Mouse (Mus musculus) heart, postnatal 0 days (tissue): ENCODE measurements around the gene Olfr676.

Experiments
- CTCF ChIP-seq: IDR thresholded peaks from 2 replicates; pipeline ENCODE4 v1.5.1; 2016; ENCODE audit warnings: antibody characterized with exemption, control low read depth, low read depth
- EP300 ChIP-seq: IDR thresholded peaks from 2 replicates; pipeline ENCODE4 v1.6.1; 2016; ENCODE audit warnings: antibody characterized with exemption, low read depth

DNA sequence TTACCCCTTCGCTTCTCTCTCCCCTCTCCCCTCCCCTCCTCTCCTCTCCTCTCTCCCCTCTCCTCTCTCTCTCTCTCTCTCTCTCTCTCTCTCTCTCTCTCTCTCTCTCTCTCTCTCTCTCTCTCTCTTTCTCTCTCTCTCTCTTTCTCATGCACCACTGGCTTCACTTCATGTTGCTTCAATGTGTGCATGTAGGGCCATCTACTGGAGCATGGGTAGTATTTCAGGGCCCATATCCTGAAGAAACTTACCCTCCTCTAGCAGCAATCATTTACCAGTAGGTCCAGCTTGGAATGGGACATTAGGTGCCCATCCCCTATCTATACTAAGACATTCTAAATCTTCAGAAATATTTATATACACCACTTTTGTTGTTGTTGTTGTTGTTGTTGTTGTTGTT lies 10.0 kb upstream of the Olfr676 start:
- TF ChIP-seq EP300 (no peak), CTCF (peak; percentile 31; the same call in 1 of the 2 replicates)
